Mouse (Mus musculus): ENCODE measurements around the gene C2cd2.
"Not testable (repeated sequence)": the region's sequence is repeated elsewhere in the genome, so short reads cannot be mapped to it uniquely, and the experiment has no call there.

DNA sequence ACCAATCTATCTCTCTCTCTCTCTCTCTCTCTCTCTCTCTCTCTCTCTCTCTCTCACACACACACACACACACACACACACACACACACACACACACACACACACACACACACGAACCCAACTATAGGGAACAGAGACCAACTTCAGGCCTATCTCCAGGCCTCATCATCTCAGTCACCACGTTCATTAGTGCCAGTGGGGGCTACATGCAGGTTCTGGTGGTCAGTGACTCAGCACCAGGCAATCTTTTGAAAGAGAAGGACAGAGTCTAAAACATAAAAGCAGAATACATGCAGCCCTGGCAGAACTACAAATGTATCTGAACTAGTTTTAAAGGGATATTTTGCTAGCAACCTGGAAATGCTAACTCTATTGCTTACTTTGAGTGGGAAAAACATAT is 15.4 kb downstream of the C2cd2 start:
- not testable (repeated sequence) for TF ChIP-seq CTCF, POLR2A (IDR thresholded peaks at IDR 0.05; ENCODE audit: insufficient read depth, low read depth, low read length)

Data from olfactory bulb, adult 2 months (tissue).